Mouse (Mus musculus): ENCODE data around the gene Myo18b. TPM values are rescaled to one million over a fixed set of nuclear protein-coding genes. Genes with fewer than 3 reads are reported as not detected.

Myo18b gene
- polyA plus RNA-seq, 1 experiment from 2014 or later: 0.19 TPM

DNA sequence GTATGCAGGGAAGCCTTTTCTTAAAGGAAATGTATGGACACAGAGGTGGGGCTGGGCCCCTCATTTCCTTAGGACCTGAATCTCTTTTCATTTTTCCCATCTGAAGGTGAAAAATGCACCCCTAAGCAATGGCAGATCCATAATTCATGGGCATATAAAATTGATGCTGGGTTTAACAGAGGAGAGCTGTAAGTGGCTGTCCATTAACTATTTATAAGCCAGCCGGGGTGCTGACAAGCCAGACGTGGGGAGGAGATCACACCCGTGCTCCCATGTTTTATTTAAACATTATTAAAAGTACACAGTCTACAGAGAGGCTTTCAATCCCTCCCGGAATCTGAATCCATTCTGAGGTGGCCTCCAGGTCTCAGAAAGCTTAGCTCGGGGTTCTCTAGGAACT lies 146.5 kb downstream of the Myo18b start:
- H3K27me3 ChIP-seq (replicated peaks; ENCODE audit: low read depth, poor library complexity, severe bottlenecking): 0 out of 2 replicates have a peak, but pooled peaks cover 3% of the 10 kb centered on the region

GRCm38 (mm10) chr5:112748001-112748719 lies 148.0 kb downstream of the Myo18b start:
- no peak for DNase-seq (ENCODE audit: low spot score)
- no peaks in the 10 kb centered on the region for H3K36me3 ChIP-seq (replicated peaks)
- 0 out of 2 replicates have a peak, but pooled peaks cover 3% of the 10 kb centered on the region for H3K27me3 ChIP-seq (replicated peaks; ENCODE audit: low read depth, poor library complexity, severe bottlenecking)
- H3K9me3 ChIP-seq: peaks cover 7% of the 10 kb centered on the region; the same call in 1 of the 2 replicates
- peaks cover 8% of the 10 kb centered on the region for H3K4me1 ChIP-seq
- 48% methylated on average over 21 of the region's 21 CpGs for WGBS
- no peak overlapping the region; the same call in 1 of the 2 replicates for H3K27ac ChIP-seq (replicated peaks)
- H3K4me3 ChIP-seq: no peak overlapping the region

More for the DNA sequence above, 146.5 kb downstream of the Myo18b start:
- Histone ChIP-seq H3K4me3 (no peak overlapping the region), H3K9me3 (peaks cover 7% of the 10 kb centered on the region; the same call in 1 of the 2 replicates), H3K4me1 (peaks cover 8% of the 10 kb centered on the region), H3K36me3 (replicated peaks) (no peaks in the 10 kb centered on the region), H3K27ac (replicated peaks) (no peak overlapping the region)
- WGBS: 73% methylated on average over 5 of the region's 5 CpGs
- no peak for DNase-seq (ENCODE audit: low spot score)

DNA sequence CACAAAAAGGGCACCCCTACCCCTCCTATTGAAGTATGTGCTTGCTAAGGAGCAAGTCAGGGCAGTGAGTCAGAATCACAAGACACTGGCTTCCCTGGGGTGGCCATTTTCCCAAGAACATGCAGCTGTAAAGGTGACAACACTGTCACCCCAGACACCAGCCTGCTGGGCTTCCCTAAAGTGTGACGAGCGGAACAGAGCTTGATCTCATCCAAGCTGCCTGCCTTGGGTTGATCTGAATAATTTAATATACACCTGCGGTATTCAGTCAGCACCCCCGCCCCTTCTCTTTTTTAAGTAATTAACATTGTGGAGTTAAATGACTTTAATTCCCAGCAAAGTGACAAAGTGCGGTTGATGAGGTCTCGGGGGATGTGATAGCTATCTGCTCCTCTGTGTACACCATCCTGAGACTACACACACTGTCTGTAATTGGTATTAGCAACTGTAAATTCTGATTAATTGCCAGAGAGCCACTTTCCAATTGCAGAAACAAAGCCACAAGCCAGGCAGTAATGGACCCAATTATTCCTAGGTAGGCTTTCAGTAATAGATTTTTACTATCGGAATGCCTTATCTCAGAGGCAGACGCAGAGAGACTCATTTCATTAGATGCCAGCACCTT lies 148.7 kb downstream of the Myo18b start:
- H3K4me3 ChIP-seq: no peak overlapping the region
- no peak overlapping the region for H3K27ac ChIP-seq (replicated peaks)
- 72% methylated on average over 8 of the region's 8 CpGs for WGBS
- H3K36me3 ChIP-seq (replicated peaks): no peaks in the 10 kb centered on the region
- no peak for DNase-seq (ENCODE audit: low spot score)
- peaks cover 7% of the 10 kb centered on the region; the same call in 1 of the 2 replicates for H3K9me3 ChIP-seq
- peaks cover 8% of the 10 kb centered on the region for H3K4me1 ChIP-seq
- 0 out of 2 replicates have a peak, but pooled peaks cover 3% of the 10 kb centered on the region for H3K27me3 ChIP-seq (replicated peaks; ENCODE audit: low read depth, poor library complexity, severe bottlenecking)

- Histone ChIP-seq H3K4me1 (peaks cover 8% of the 10 kb centered on the region), H3K4me3 (no peak overlapping the region), H3K36me3 (replicated peaks) (no peaks in the 10 kb centered on the region)
Observed at GRCm38 (mm10) chr5:112745176-112745575, 151.0 kb downstream of the Myo18b start.

GRCm38 (mm10) chr5:112744571-112744970 lies 151.6 kb downstream of the Myo18b start:
- H3K4me3 ChIP-seq: no peak overlapping the region
- no peaks in the 10 kb centered on the region for H3K27me3 ChIP-seq (replicated peaks; ENCODE audit: low read depth, poor library complexity, severe bottlenecking)
- peaks cover 8% of the 10 kb centered on the region for H3K4me1 ChIP-seq
- no peak overlapping the region for H3K27ac ChIP-seq (replicated peaks)
- 89% methylated on average over 11 of the region's 11 CpGs for WGBS
- H3K36me3 ChIP-seq (replicated peaks): no peaks in the 10 kb centered on the region
- DNase-seq (ENCODE audit: low spot score): no peak
- peaks cover 7% of the 10 kb centered on the region; the same call in 1 of the 2 replicates for H3K9me3 ChIP-seq

More at GRCm38 (mm10) chr5:112745176-112745575, 151.0 kb downstream of the Myo18b start:
- no peak for DNase-seq (ENCODE audit: low spot score)
- Histone ChIP-seq H3K27ac (replicated peaks) (no peak overlapping the region), H3K9me3 (peaks cover 7% of the 10 kb centered on the region; the same call in 1 of the 2 replicates), H3K27me3 (replicated peaks; ENCODE audit: low read depth, poor library complexity, severe bottlenecking) (no peaks in the 10 kb centered on the region)
- WGBS: 76% methylated on average over 6 of the region's 6 CpGs

DNA sequence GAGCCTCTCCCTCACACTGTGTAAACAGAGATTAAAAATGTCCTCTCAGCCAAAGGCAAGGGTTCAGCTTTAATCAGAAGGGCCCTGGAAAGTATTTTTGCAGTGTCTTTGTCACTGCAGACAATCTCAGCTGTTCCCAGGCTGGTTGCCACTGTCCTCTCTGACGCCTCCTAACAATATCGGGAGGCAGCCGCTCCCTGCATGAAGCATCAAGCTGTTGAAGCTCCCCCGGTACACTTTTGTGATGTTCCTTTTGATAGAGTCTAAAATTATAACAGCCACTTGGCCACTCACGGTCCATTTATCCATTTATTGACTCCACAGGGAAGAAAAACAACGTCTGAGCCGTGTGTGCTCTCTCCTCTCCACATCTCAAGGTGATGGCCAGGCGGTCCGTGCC lies 153.0 kb downstream of the Myo18b start:
- Histone ChIP-seq H3K4me3 (no peak overlapping the region), H3K36me3 (replicated peaks) (no peaks in the 10 kb centered on the region), H3K9me3 (peaks cover 7% of the 10 kb centered on the region; the same call in 1 of the 2 replicates), H3K27ac (replicated peaks) (no peak overlapping the region), H3K4me1 (peaks cover 5% of the 10 kb centered on the region), H3K27me3 (replicated peaks; ENCODE audit: low read depth, poor library complexity, severe bottlenecking) (no peaks in the 10 kb centered on the region)
- no peak for DNase-seq (ENCODE audit: low spot score)
- 85% methylated on average over 9 of the region's 9 CpGs for WGBS

DNA sequence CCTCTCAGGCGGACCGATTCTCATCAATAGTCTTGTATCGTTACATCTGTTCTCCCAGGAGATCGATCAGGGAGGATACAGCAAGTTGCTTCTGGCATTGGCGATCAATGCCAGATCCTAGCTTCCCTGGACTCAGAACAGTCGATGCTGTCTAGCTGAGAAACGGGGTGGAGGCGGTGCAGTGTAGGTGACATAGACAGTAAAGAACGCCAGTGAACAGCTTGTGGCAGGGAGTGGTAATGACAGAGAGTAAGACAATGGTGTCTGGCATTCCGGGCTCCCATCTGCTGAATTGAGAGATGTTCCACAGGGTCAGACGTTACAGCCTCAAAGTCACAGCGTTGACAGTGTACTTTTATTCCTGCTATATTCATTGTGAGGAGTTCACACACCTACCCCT lies 155.5 kb downstream of the Myo18b start:
- Histone ChIP-seq H3K36me3 (replicated peaks) (no peaks in the 10 kb centered on the region), H3K27me3 (replicated peaks; ENCODE audit: low read depth, poor library complexity, severe bottlenecking) (no peaks in the 10 kb centered on the region), H3K4me3 (no peak overlapping the region), H3K9me3 (no peaks in the 10 kb centered on the region), H3K27ac (replicated peaks) (no peak overlapping the region), H3K4me1 (0 out of 2 replicates have a peak, but pooled peaks cover 2% of the 10 kb centered on the region)
- 74% methylated on average over 12 of the region's 12 CpGs for WGBS
- no peak for DNase-seq (ENCODE audit: low spot score)

- 79% methylated on average over 5 of the region's 5 CpGs for WGBS
- Histone ChIP-seq H3K27me3 (replicated peaks; ENCODE audit: low read depth, poor library complexity, severe bottlenecking) (no peaks in the 10 kb centered on the region), H3K27ac (replicated peaks) (no peak overlapping the region), H3K36me3 (replicated peaks) (no peaks in the 10 kb centered on the region), H3K9me3 (no peaks in the 10 kb centered on the region), H3K4me3 (no peak overlapping the region), H3K4me1 (peaks cover 7% of the 10 kb centered on the region; the same call in 1 of the 2 replicates)
- DNase-seq (ENCODE audit: low spot score): no peak
Observed at GRCm38 (mm10) chr5:112735040-112735439, 161.1 kb downstream of the Myo18b start.

DNA sequence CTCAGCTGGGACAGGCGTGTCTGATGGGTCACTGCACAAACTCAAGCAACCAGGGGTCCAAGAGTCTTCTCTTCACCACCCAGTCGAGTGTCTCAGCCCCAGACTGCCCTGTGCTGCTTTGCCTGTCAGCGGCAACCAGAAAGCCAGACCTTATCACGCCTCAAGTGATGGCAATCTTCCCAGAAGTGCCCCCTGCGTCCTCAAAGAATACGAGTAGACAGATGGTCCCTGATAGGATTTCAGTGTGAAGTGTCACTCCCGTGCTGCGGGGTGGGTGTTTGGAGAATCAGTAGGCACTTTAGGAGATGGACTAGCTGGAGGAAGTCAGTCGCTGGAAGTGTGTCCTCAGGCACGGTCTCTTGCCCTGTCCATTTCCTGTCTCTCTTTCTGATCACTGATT lies 165.6 kb downstream of the Myo18b start:
- Histone ChIP-seq H3K36me3 (replicated peaks) (no peaks in the 10 kb centered on the region), H3K27ac (replicated peaks) (no peak overlapping the region), H3K9me3 (no peaks in the 10 kb centered on the region), H3K4me1 (peaks cover 15% of the 10 kb centered on the region), H3K27me3 (replicated peaks; ENCODE audit: low read depth, poor library complexity, severe bottlenecking) (no peaks in the 10 kb centered on the region), H3K4me3 (no peak overlapping the region)
- 68% methylated on average over 10 of the region's 10 CpGs for WGBS
- DNase-seq (ENCODE audit: low spot score): no peak

DNA sequence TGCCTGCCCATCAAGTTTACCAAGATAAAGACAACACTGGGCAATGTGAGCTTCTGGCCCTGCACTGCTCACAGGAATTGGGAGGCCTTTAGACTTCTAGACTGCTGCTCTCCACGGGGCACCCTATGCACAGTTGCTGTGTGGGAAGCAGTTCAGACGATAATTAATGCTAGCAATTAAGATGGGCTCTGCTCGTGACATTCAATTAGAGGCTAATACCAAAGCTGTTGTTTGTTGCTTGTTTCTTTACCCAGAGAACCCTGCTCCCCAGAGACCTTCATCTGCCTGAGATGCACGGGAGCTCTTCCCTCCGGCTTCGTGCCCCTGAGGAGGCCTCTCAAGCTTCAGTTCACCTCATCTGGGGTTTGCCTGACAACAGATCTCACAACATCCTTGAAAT lies 167.7 kb downstream of the Myo18b start:
- H3K27me3 ChIP-seq (replicated peaks; ENCODE audit: low read depth, poor library complexity, severe bottlenecking): no peaks in the 10 kb centered on the region
- H3K9me3 ChIP-seq: no peaks in the 10 kb centered on the region
- DNase-seq (ENCODE audit: low spot score): no peak
- peaks cover 10% of the 10 kb centered on the region for H3K4me1 ChIP-seq
- no peak overlapping the region for H3K4me3 ChIP-seq
- WGBS: 72% methylated on average over 6 of the region's 6 CpGs
- H3K36me3 ChIP-seq (replicated peaks): no peaks in the 10 kb centered on the region
- H3K27ac ChIP-seq (replicated peaks): no peak overlapping the region

GRCm38 (mm10) chr5:112718655-112719306 lies 177.4 kb downstream of the Myo18b start:
- H3K4me3 ChIP-seq: no peak overlapping the region
- H3K4me1 ChIP-seq: peaks cover 11% of the 10 kb centered on the region
- no peaks in the 10 kb centered on the region for H3K9me3 ChIP-seq
- DNase-seq (ENCODE audit: low spot score): peak; percentile 90
- H3K27ac ChIP-seq (replicated peaks): no peak overlapping the region
- 44% methylated on average over 12 of the region's 12 CpGs for WGBS
- H3K27me3 ChIP-seq (replicated peaks; ENCODE audit: low read depth, poor library complexity, severe bottlenecking): no peaks in the 10 kb centered on the region
- H3K36me3 ChIP-seq (replicated peaks): no peaks in the 10 kb centered on the region

DNA sequence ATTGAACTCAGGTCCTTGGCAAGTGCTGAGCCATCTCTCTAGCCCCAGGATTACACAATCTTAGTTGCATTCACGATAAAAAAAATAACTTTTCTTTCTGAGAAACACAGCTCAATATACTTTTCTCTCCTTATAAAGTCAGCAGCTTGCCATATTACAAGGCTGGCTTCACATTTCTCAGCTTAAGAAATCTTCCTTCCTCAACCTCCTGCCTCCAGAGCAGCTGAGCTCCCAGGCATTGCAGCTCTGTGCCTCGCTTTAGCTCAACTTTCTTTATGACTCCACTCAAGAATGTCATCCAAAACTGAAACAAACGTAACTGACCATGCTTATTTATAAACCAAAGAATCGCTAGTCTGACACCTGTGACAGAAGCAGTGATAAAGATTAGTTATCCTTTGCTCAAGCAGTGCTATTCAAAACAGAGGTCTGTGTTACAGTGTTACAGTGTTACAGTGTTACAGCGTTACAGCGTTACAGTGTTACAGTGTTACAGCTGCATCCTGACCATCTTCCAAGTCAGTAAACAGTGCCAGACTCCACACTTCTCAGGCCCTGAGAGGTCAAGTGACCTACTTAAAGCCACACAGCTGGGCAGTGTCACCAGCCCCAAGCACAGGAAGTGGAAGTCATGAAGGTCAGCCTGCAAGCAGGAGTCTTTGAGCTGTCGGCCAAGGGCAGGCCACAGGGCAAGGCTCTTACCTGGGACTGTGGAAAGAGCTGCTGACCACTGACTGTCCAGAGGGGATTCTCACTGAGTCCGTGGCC lies 181.3 kb downstream of the Myo18b start:
- Histone ChIP-seq H3K4me1 (peaks cover 11% of the 10 kb centered on the region), H3K27ac (replicated peaks) (no peak overlapping the region), H3K27me3 (replicated peaks; ENCODE audit: low read depth, poor library complexity, severe bottlenecking) (no peaks in the 10 kb centered on the region), H3K4me3 (no peak overlapping the region), H3K9me3 (no peaks in the 10 kb centered on the region), H3K36me3 (replicated peaks) (no peaks in the 10 kb centered on the region)
- no peak for DNase-seq (ENCODE audit: low spot score)
- 65% methylated on average over 8 of the region's 8 CpGs for WGBS
